Mouse (Mus musculus) bone marrow, adult 2 months (tissue): ENCODE data around the gene Bfsp2. TPM values are rescaled to one million over a fixed set of nuclear protein-coding genes. Genes with fewer than 3 reads are reported as not detected.

Experiments
- H3K27ac ChIP-seq: fragments of 200-500 bp; 2 replicates; pipeline ENCODE4 v1.5.1; 2012; ENCODE audit warnings: low read depth, mild to moderate bottlenecking, control low read depth, inconsistent platforms, low read length; ENCODE audit not compliant: control insufficient read depth, poor library complexity, insufficient read depth
- H3K4me1 ChIP-seq: fragments of 200-500 bp; 2 replicates; pipeline ENCODE4 v1.6.1; 2011; ENCODE audit warnings: low read length; ENCODE audit not compliant: control insufficient read depth, insufficient read depth
- H3K4me3 ChIP-seq: fragments of 200-500 bp; replicated peaks from 2 replicates; pipeline ENCODE3; 2011; ENCODE audit warnings: mild to moderate bottlenecking, low read depth, low read length, control low read depth; ENCODE audit not compliant: control insufficient read depth
- POLR2A ChIP-seq: fragments of 200-500 bp; IDR thresholded peaks from 2 replicates; pipeline ENCODE4 v1.6.1; 2011; ENCODE audit warnings: low read depth, mild to moderate bottlenecking, control low read depth, low read length, borderline replicate concordance; ENCODE audit not compliant: control insufficient read depth
- WGBS: fragments of 180-500 bp; shearing (Covaris S2); methylation state at CpG from one replicate; pipeline ENCODE4 v1.1.7; 2018; 5-methylcytosine and 5-hydroxymethylcytosine counted together
- polyA plus RNA-seq: library from polyadenylated mRNA; stranded (reverse); fragments of >200 nt; gene quantifications from 2 replicates; pipeline ENCODE4 v1.2.4, GENCODE M21; 2011; ENCODE audit warnings: low replicate concordance; ENCODE audit not compliant: missing spikeins, insufficient read depth, insufficient read length

Gene Bfsp2
- polyA plus RNA-seq, 1 experiment: 11.3 TPM

- Histone ChIP-seq H3K4me1 (no peaks in the 10 kb centered on the region), H3K4me3 (no peak overlapping the region), H3K27ac (no peak overlapping the region)
- no peak for TF ChIP-seq POLR2A
- WGBS: 72% methylated on average over 7 of the region's 7 CpGs
Measured at GRCm38 (mm10) chr9:103376346-103377320, 103.6 kb downstream of the Bfsp2 start.

Other genes starting within 250 kb of the Bfsp2 start
- 77.9 and 106 TPM in 2 replicates for gene Trf, start 250.0 kb downstream of the Bfsp2 start, polyA plus RNA-seq
- gene 1300017J02Rik, start 175.3 kb downstream of the Bfsp2 start, polyA plus RNA-seq: 52.1 and 67.0 TPM in 2 replicates
- gene Topbp1, start 175.2 kb downstream of the Bfsp2 start, polyA plus RNA-seq: 46.9 and 52.8 TPM in 2 replicates
- gene Cdv3, start 114.6 kb downstream of the Bfsp2 start, polyA plus RNA-seq: 47.9 and 78.8 TPM in 2 replicates